Mouse (Mus musculus) thymus, adult 2 months (tissue): ENCODE results near the gene Gm49601.

Experiments
- CTCF ChIP-seq: fragments of 200-500 bp; IDR thresholded peaks from 2 replicates; pipeline ENCODE4 v1.5.1; 2012; ENCODE audit warnings: mild to moderate bottlenecking, control low read depth, low read length, moderate library complexity, borderline replicate concordance; ENCODE audit not compliant: control insufficient read depth, poor library complexity, insufficient read depth; ENCODE audit errors: extremely low read depth
- POLR2A ChIP-seq: fragments of 200-500 bp; IDR thresholded peaks from 2 replicates; pipeline ENCODE4 v1.6.1; 2012; ENCODE audit warnings: mild to moderate bottlenecking, low read length, control low read depth, moderate library complexity; ENCODE audit not compliant: control insufficient read depth, poor library complexity, insufficient read depth; ENCODE audit errors: extremely low read depth

DNA sequence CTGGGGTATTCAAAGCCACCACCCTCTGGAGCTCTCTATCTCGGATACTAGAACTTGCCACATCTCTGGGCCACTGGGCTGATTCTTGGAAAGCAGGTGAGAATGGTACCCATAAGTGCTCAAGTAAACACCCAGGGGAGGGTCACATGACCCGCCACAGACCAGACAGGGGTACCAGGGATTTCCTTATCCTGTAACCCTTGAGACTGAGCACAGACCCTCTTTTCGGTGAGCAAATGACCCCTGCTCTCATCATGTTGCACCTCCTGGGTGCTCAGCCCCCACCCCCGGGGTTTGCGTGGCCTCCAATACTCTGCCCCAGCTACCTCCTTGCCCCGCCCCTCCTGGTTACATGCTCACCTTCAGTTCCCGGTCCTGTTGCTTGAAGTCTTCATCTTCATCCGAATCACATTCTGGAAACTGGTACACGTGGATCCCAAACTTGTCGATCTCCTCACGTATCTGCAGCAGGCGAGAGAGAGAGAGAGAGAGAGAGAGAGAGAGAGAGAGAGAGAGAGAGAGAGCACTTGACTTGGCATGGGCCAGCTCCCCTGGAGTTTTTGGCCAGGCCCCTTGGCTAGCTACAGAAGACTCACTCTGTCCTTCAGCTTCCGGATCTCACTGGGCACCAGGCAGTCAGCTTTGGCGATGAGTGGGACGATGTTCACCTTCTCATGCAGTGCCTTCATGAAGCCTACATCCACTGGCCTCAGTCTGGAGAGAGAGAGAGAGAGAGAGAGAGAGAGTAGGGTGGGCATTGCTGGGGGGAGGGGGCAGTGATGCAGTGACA, 2.3 kb downstream of the Gm49601 start:
- TF ChIP-seq CTCF (no peak), POLR2A (no peak)
